Mouse (Mus musculus): Measurements from ENCODE around the gene B3galt6. TPM values are rescaled to one million over a fixed set of nuclear protein-coding genes. Genes with fewer than 3 reads are reported as not detected.
A peak's percentile ranks its signal among the peaks of the same experiment; 100 is the strongest.

B3galt6 gene
- 12.1 and 13.0 TPM in 2 replicates for polyA plus RNA-seq (2014; fragmentation: Nextera tagmentation; extraction: Ambion mirVana)

- peaks cover 10% of the 10 kb centered on the region; the same call in 1 of the 2 replicates for H3K36me3 ChIP-seq (ENCODE audit: control insufficient read depth, insufficient read depth, low read length)
- peak within 1 kb of the TSS; percentile 93 for H3K27ac ChIP-seq (ENCODE audit: low read depth, low read length)
- peaks cover 56% of the 10 kb centered on the region for H3K4me1 ChIP-seq (replicated peaks; ENCODE audit: control insufficient read depth, insufficient read depth, low read length)
- peak within 1 kb of the TSS; percentile 100 for H3K4me2 ChIP-seq
- peak within 1 kb of the TSS; percentile 87 for H3K9ac ChIP-seq (ENCODE audit: low read depth, low read length)
- peak; percentile 77 for ATAC-seq (replicated peaks; ENCODE audit: low FRiP score)
- no peaks in the 10 kb centered on the region for H3K9me3 ChIP-seq (ENCODE audit: control insufficient read depth, low read length)
- H3K4me3 ChIP-seq (ENCODE audit: low read depth, low read length): peak within 1 kb of the TSS; percentile 76
- H3K27me3 ChIP-seq (replicated peaks; ENCODE audit: control insufficient read depth, insufficient read depth, low read length): no peaks in the 10 kb centered on the region
- under 1% methylated on average over 99 of the region's 99 CpGs for WGBS
- DNase-seq (ENCODE audit: low spot score): peak; percentile 87
Measured at GRCm38 (mm10) chr4:155992241-155992905, at the start of gene B3galt6, which contains the start of gene Sdf4. Gene B3galt6, minus strand, starts transcription at chr4:155992649. Gene Sdf4, plus strand, starts transcription at chr4:155992872.

GRCm38 (mm10) chr4:156034901-156035300 lies 42.5 kb upstream of the B3galt6 start:
- no peaks in the 10 kb centered on the region for H3K36me3 ChIP-seq (ENCODE audit: control insufficient read depth, insufficient read depth, low read length)
- H3K4me3 ChIP-seq (ENCODE audit: low read depth, low read length): peak overlapping the region; percentile 20; the same call in 1 of the 2 replicates
- H3K9ac ChIP-seq (ENCODE audit: low read depth, low read length): no peak overlapping the region
- peak overlapping the region; percentile 46 for H3K4me2 ChIP-seq
- peaks cover 17% of the 10 kb centered on the region for H3K4me1 ChIP-seq (replicated peaks; ENCODE audit: control insufficient read depth, insufficient read depth, low read length)
- ATAC-seq (replicated peaks; ENCODE audit: low FRiP score) (no peak), DNase-seq (ENCODE audit: low spot score) (no peak)
- no peak overlapping the region for H3K27ac ChIP-seq (ENCODE audit: low read depth, low read length)
- peaks cover 26% of the 10 kb centered on the region for H3K27me3 ChIP-seq (replicated peaks; ENCODE audit: control insufficient read depth, insufficient read depth, low read length)
- WGBS: 11% methylated on average over 25 of the region's 25 CpGs
- no peaks in the 10 kb centered on the region for H3K9me3 ChIP-seq (ENCODE audit: control insufficient read depth, low read length)

- no peak for DNase-seq (ENCODE audit: low spot score)
- Histone ChIP-seq H3K27ac (ENCODE audit: low read depth, low read length) (no peak overlapping the region), H3K27me3 (replicated peaks; ENCODE audit: control insufficient read depth, insufficient read depth, low read length) (peaks cover 26% of the 10 kb centered on the region), H3K4me3 (ENCODE audit: low read depth, low read length) (no peak overlapping the region), H3K9me3 (ENCODE audit: control insufficient read depth, low read length) (no peaks in the 10 kb centered on the region), H3K4me2 (no peak overlapping the region), H3K4me1 (replicated peaks; ENCODE audit: control insufficient read depth, insufficient read depth, low read length) (peaks cover 17% of the 10 kb centered on the region), H3K36me3 (ENCODE audit: control insufficient read depth, insufficient read depth, low read length) (no peaks in the 10 kb centered on the region), H3K9ac (ENCODE audit: low read depth, low read length) (no peak overlapping the region)
- no peak for ATAC-seq (replicated peaks; ENCODE audit: low FRiP score)
- WGBS: 72% methylated on average over 4 of the region's 4 CpGs
Measured at GRCm38 (mm10) chr4:156034301-156034700, 41.9 kb upstream of the B3galt6 start.

- H3K4me1 ChIP-seq (replicated peaks; ENCODE audit: control insufficient read depth, insufficient read depth, low read length): peaks cover 17% of the 10 kb centered on the region
- H3K9me3 ChIP-seq (ENCODE audit: control insufficient read depth, low read length): no peaks in the 10 kb centered on the region
- H3K27ac ChIP-seq (ENCODE audit: low read depth, low read length): no peak overlapping the region
- no peak overlapping the region for H3K9ac ChIP-seq (ENCODE audit: low read depth, low read length)
- DNase-seq (ENCODE audit: low spot score) (no peak), ATAC-seq (replicated peaks; ENCODE audit: low FRiP score) (no peak; the same call in 1 of the 2 replicates)
- WGBS: 38% methylated on average over 6 of the region's 6 CpGs
- H3K36me3 ChIP-seq (ENCODE audit: control insufficient read depth, insufficient read depth, low read length): no peaks in the 10 kb centered on the region
- no peak overlapping the region for H3K4me2 ChIP-seq
- H3K4me3 ChIP-seq (ENCODE audit: low read depth, low read length): no peak overlapping the region
- H3K27me3 ChIP-seq (replicated peaks; ENCODE audit: control insufficient read depth, insufficient read depth, low read length): peaks cover 26% of the 10 kb centered on the region
Measured at GRCm38 (mm10) chr4:156033476-156034119, 41.1 kb upstream of the B3galt6 start.

- 67% methylated on average over 4 of the region's 4 CpGs for WGBS
- Histone ChIP-seq H3K27me3 (replicated peaks; ENCODE audit: control insufficient read depth, insufficient read depth, low read length) (peaks cover 26% of the 10 kb centered on the region), H3K4me2 (no peak overlapping the region)
Measured at GRCm38 (mm10) chr4:156032856-156033255, 40.4 kb upstream of the B3galt6 start.

GRCm38 (mm10) chr4:156031593-156032391 lies 39.3 kb upstream of the B3galt6 start:
- H3K9ac ChIP-seq (ENCODE audit: low read depth, low read length): peak overlapping the region; percentile 63
- no peaks in the 10 kb centered on the region for H3K9me3 ChIP-seq (ENCODE audit: control insufficient read depth, low read length)
- peak overlapping the region; percentile 58 for H3K4me2 ChIP-seq
- peak; percentile 73 for DNase-seq (ENCODE audit: low spot score)
- peak overlapping the region; percentile 80; the same call in 1 of the 2 replicates for H3K27ac ChIP-seq (ENCODE audit: low read depth, low read length)
- H3K27me3 ChIP-seq (replicated peaks; ENCODE audit: control insufficient read depth, insufficient read depth, low read length): peaks cover 26% of the 10 kb centered on the region
- peaks cover 17% of the 10 kb centered on the region for H3K4me1 ChIP-seq (replicated peaks; ENCODE audit: control insufficient read depth, insufficient read depth, low read length)
- 3% methylated on average over 24 of the region's 24 CpGs for whole genome bisulfite sequencing
- no peaks in the 10 kb centered on the region for H3K36me3 ChIP-seq (ENCODE audit: control insufficient read depth, insufficient read depth, low read length)
- ATAC-seq (replicated peaks; ENCODE audit: low FRiP score): peak; percentile 70
- peak overlapping the region; percentile 51 for H3K4me3 ChIP-seq (ENCODE audit: low read depth, low read length)

More at GRCm38 (mm10) chr4:156032856-156033255, 40.4 kb upstream of the B3galt6 start:
- no peak overlapping the region for H3K4me3 ChIP-seq (ENCODE audit: low read depth, low read length)
- H3K36me3 ChIP-seq (ENCODE audit: control insufficient read depth, insufficient read depth, low read length): no peaks in the 10 kb centered on the region
- H3K27ac ChIP-seq (ENCODE audit: low read depth, low read length): no peak overlapping the region
- no peaks in the 10 kb centered on the region for H3K9me3 ChIP-seq (ENCODE audit: control insufficient read depth, low read length)
- H3K4me1 ChIP-seq (replicated peaks; ENCODE audit: control insufficient read depth, insufficient read depth, low read length): peaks cover 17% of the 10 kb centered on the region
- ATAC-seq (replicated peaks; ENCODE audit: low FRiP score) (no peak), DNase-seq (ENCODE audit: low spot score) (no peak)
- H3K9ac ChIP-seq (ENCODE audit: low read depth, low read length): no peak overlapping the region

- peaks cover 23% of the 10 kb centered on the region for H3K27me3 ChIP-seq (replicated peaks; ENCODE audit: control insufficient read depth, insufficient read depth, low read length)
- H3K4me3 ChIP-seq (ENCODE audit: low read depth, low read length): peak overlapping the region; percentile 51
- ATAC-seq (replicated peaks; ENCODE audit: low FRiP score) (0 out of 2 replicates have a peak, but pooled peaks have one; percentile 16), DNase-seq (ENCODE audit: low spot score) (peak; percentile 47)
- H3K4me1 ChIP-seq (replicated peaks; ENCODE audit: control insufficient read depth, insufficient read depth, low read length): peaks cover 17% of the 10 kb centered on the region
- H3K4me2 ChIP-seq: peak overlapping the region; percentile 58
- peak overlapping the region; percentile 63 for H3K9ac ChIP-seq (ENCODE audit: low read depth, low read length)
- no peaks in the 10 kb centered on the region for H3K9me3 ChIP-seq (ENCODE audit: control insufficient read depth, low read length)
- 13% methylated on average over 7 of the region's 7 CpGs for WGBS
- H3K36me3 ChIP-seq (ENCODE audit: control insufficient read depth, insufficient read depth, low read length): no peaks in the 10 kb centered on the region
- H3K27ac ChIP-seq (ENCODE audit: low read depth, low read length): peak overlapping the region; percentile 38; the same call in 1 of the 2 replicates
Measured at GRCm38 (mm10) chr4:156031255-156031592, 38.8 kb upstream of the B3galt6 start.

GRCm38 (mm10) chr4:156030651-156031118 lies 38.2 kb upstream of the B3galt6 start:
- Histone ChIP-seq H3K4me1 (replicated peaks; ENCODE audit: control insufficient read depth, insufficient read depth, low read length) (peaks cover 17% of the 10 kb centered on the region), H3K9ac (ENCODE audit: low read depth, low read length) (peak overlapping the region; percentile 63), H3K36me3 (ENCODE audit: control insufficient read depth, insufficient read depth, low read length) (no peaks in the 10 kb centered on the region), H3K27ac (ENCODE audit: low read depth, low read length) (no peak overlapping the region), H3K4me2 (peak overlapping the region; percentile 58), H3K9me3 (ENCODE audit: control insufficient read depth, low read length) (no peaks in the 10 kb centered on the region), H3K27me3 (replicated peaks; ENCODE audit: control insufficient read depth, insufficient read depth, low read length) (peaks cover 18% of the 10 kb centered on the region), H3K4me3 (ENCODE audit: low read depth, low read length) (peak overlapping the region; percentile 51)
- 62% methylated on average over 9 of the region's 9 CpGs for WGBS
- DNase-seq (ENCODE audit: low spot score) (no peak), ATAC-seq (replicated peaks; ENCODE audit: low FRiP score) (no peak)

Data from liver, embryonic 11.5 days (tissue).